Mouse (Mus musculus): ENCODE measurements around the gene Dtl. TPM values are rescaled to one million over a fixed set of nuclear protein-coding genes. Genes with fewer than 3 reads are reported as not detected.

The Dtl gene
- polyA plus RNA-seq, 1 experiment from 2014 or later, result 61.5 TPM

- no peak overlapping the region for H3K4me3 ChIP-seq (ENCODE audit: low read depth, low read length)
- 82% methylated on average over 16 of the region's 16 CpGs for WGBS
- H3K9me3 ChIP-seq (ENCODE audit: control insufficient read depth, low read depth, low read length), result no peaks in the 10 kb centered on the region
- no peak overlapping the region for H3K4me2 ChIP-seq (replicated peaks; ENCODE audit: low read depth, low read length)
- no peak for ATAC-seq (ENCODE audit: insufficient number of reproducible peaks, insufficient read depth, low FRiP score, low read depth)
- no peak overlapping the region for H3K9ac ChIP-seq (replicated peaks; ENCODE audit: low read depth, low read length)
- no peaks in the 10 kb centered on the region for H3K4me1 ChIP-seq (ENCODE audit: control insufficient read depth, insufficient read depth, low read length)
- peaks cover 90% of the 10 kb centered on the region for H3K36me3 ChIP-seq (ENCODE audit: control insufficient read depth, insufficient read depth, low read length)
- H3K27ac ChIP-seq (ENCODE audit: low read length), result no peak overlapping the region
- H3K27me3 ChIP-seq (ENCODE audit: control insufficient read depth, insufficient read depth, low read length), result no peaks in the 10 kb centered on the region
Observed at GRCm38 (mm10) chr1:191612877-191613276, 37.5 kb upstream of the Dtl start.

- 93% methylated on average over 9 of the region's 9 CpGs for WGBS
- no peak overlapping the region for H3K9ac ChIP-seq (replicated peaks; ENCODE audit: low read depth, low read length)
- H3K4me2 ChIP-seq (replicated peaks; ENCODE audit: low read depth, low read length), result no peak overlapping the region
Observed at GRCm38 (mm10) chr1:191611686-191612085, 36.3 kb upstream of the Dtl start.

GRCm38 (mm10) chr1:191610357-191610756 is 35.0 kb upstream of the Dtl start:
- no peaks in the 10 kb centered on the region for H3K27me3 ChIP-seq (ENCODE audit: control insufficient read depth, insufficient read depth, low read length)
- no peaks in the 10 kb centered on the region for H3K9me3 ChIP-seq (ENCODE audit: control insufficient read depth, low read depth, low read length)
- H3K4me1 ChIP-seq (ENCODE audit: control insufficient read depth, insufficient read depth, low read length), result no peaks in the 10 kb centered on the region
- H3K36me3 ChIP-seq (ENCODE audit: control insufficient read depth, insufficient read depth, low read length), result peaks cover 90% of the 10 kb centered on the region
- no peak overlapping the region for H3K4me2 ChIP-seq (replicated peaks; ENCODE audit: low read depth, low read length)
- no peak overlapping the region for H3K4me3 ChIP-seq (ENCODE audit: low read depth, low read length)
- no peak for ATAC-seq (ENCODE audit: insufficient number of reproducible peaks, insufficient read depth, low FRiP score, low read depth)
- WGBS, result 94% methylated on average over 7 of the region's 7 CpGs
- H3K9ac ChIP-seq (replicated peaks; ENCODE audit: low read depth, low read length), result no peak overlapping the region
- H3K27ac ChIP-seq (ENCODE audit: low read length), result no peak overlapping the region

More at GRCm38 (mm10) chr1:191611686-191612085, 36.3 kb upstream of the Dtl start:
- Histone ChIP-seq H3K4me3 (ENCODE audit: low read depth, low read length) (no peak overlapping the region), H3K9me3 (ENCODE audit: control insufficient read depth, low read depth, low read length) (no peaks in the 10 kb centered on the region), H3K27ac (ENCODE audit: low read length) (no peak overlapping the region), H3K36me3 (ENCODE audit: control insufficient read depth, insufficient read depth, low read length) (peaks cover 91% of the 10 kb centered on the region), H3K4me1 (ENCODE audit: control insufficient read depth, insufficient read depth, low read length) (no peaks in the 10 kb centered on the region), H3K27me3 (ENCODE audit: control insufficient read depth, insufficient read depth, low read length) (no peaks in the 10 kb centered on the region)
- ATAC-seq (ENCODE audit: insufficient number of reproducible peaks, insufficient read depth, low FRiP score, low read depth), result no peak

GRCm38 (mm10) chr1:191609578-191609977 is 34.2 kb upstream of the Dtl start:
- Histone ChIP-seq H3K4me1 (ENCODE audit: control insufficient read depth, insufficient read depth, low read length) (no peaks in the 10 kb centered on the region), H3K27me3 (ENCODE audit: control insufficient read depth, insufficient read depth, low read length) (no peaks in the 10 kb centered on the region), H3K27ac (ENCODE audit: low read length) (no peak overlapping the region), H3K36me3 (ENCODE audit: control insufficient read depth, insufficient read depth, low read length) (peaks cover 89% of the 10 kb centered on the region), H3K9me3 (ENCODE audit: control insufficient read depth, low read depth, low read length) (no peaks in the 10 kb centered on the region), H3K4me3 (ENCODE audit: low read depth, low read length) (no peak overlapping the region), H3K9ac (replicated peaks; ENCODE audit: low read depth, low read length) (no peak overlapping the region), H3K4me2 (replicated peaks; ENCODE audit: low read depth, low read length) (no peak overlapping the region)
- 80% methylated on average over 1 of the region's 1 CpGs for WGBS
- ATAC-seq (ENCODE audit: insufficient number of reproducible peaks, insufficient read depth, low FRiP score, low read depth), result no peak

- Histone ChIP-seq H3K4me3 (ENCODE audit: low read depth, low read length) (no peak overlapping the region), H3K36me3 (ENCODE audit: control insufficient read depth, insufficient read depth, low read length) (peaks cover 88% of the 10 kb centered on the region)
- WGBS, result 93% methylated on average over 6 of the region's 6 CpGs
Observed at GRCm38 (mm10) chr1:191609051-191609450, 33.7 kb upstream of the Dtl start.

GRCm38 (mm10) chr1:191604690-191605089 is 29.3 kb upstream of the Dtl start:
- Histone ChIP-seq H3K4me1 (ENCODE audit: control insufficient read depth, insufficient read depth, low read length) (no peaks in the 10 kb centered on the region), H3K4me3 (ENCODE audit: low read depth, low read length) (no peak overlapping the region), H3K9me3 (ENCODE audit: control insufficient read depth, low read depth, low read length) (no peaks in the 10 kb centered on the region), H3K4me2 (replicated peaks; ENCODE audit: low read depth, low read length) (no peak overlapping the region), H3K27ac (ENCODE audit: low read length) (no peak overlapping the region), H3K9ac (replicated peaks; ENCODE audit: low read depth, low read length) (no peak overlapping the region), H3K36me3 (ENCODE audit: control insufficient read depth, insufficient read depth, low read length) (peaks cover 65% of the 10 kb centered on the region), H3K27me3 (ENCODE audit: control insufficient read depth, insufficient read depth, low read length) (no peaks in the 10 kb centered on the region)
- 76% methylated on average over 3 of the region's 3 CpGs for WGBS
- ATAC-seq (ENCODE audit: insufficient number of reproducible peaks, insufficient read depth, low FRiP score, low read depth), result no peak

More at GRCm38 (mm10) chr1:191609051-191609450, 33.7 kb upstream of the Dtl start:
- Histone ChIP-seq H3K4me2 (replicated peaks; ENCODE audit: low read depth, low read length) (no peak overlapping the region), H3K4me1 (ENCODE audit: control insufficient read depth, insufficient read depth, low read length) (no peaks in the 10 kb centered on the region), H3K27me3 (ENCODE audit: control insufficient read depth, insufficient read depth, low read length) (no peaks in the 10 kb centered on the region), H3K9me3 (ENCODE audit: control insufficient read depth, low read depth, low read length) (no peaks in the 10 kb centered on the region), H3K27ac (ENCODE audit: low read length) (no peak overlapping the region), H3K9ac (replicated peaks; ENCODE audit: low read depth, low read length) (no peak overlapping the region)
- no peak for ATAC-seq (ENCODE audit: insufficient number of reproducible peaks, insufficient read depth, low FRiP score, low read depth)

- Histone ChIP-seq H3K36me3 (ENCODE audit: control insufficient read depth, insufficient read depth, low read length) (peaks cover 53% of the 10 kb centered on the region), H3K27ac (ENCODE audit: low read length) (no peak overlapping the region), H3K4me2 (replicated peaks; ENCODE audit: low read depth, low read length) (no peak overlapping the region), H3K4me1 (ENCODE audit: control insufficient read depth, insufficient read depth, low read length) (no peaks in the 10 kb centered on the region), H3K27me3 (ENCODE audit: control insufficient read depth, insufficient read depth, low read length) (no peaks in the 10 kb centered on the region), H3K9me3 (ENCODE audit: control insufficient read depth, low read depth, low read length) (no peaks in the 10 kb centered on the region), H3K4me3 (ENCODE audit: low read depth, low read length) (no peak overlapping the region), H3K9ac (replicated peaks; ENCODE audit: low read depth, low read length) (no peak overlapping the region)
- no peak for ATAC-seq (ENCODE audit: insufficient number of reproducible peaks, insufficient read depth, low FRiP score, low read depth)
- WGBS, result 78% methylated on average over 5 of the region's 5 CpGs
Observed at GRCm38 (mm10) chr1:191599210-191599609, 23.9 kb upstream of the Dtl start.

- no peak overlapping the region for H3K4me2 ChIP-seq (replicated peaks; ENCODE audit: low read depth, low read length)
Observed at GRCm38 (mm10) chr1:191596076-191596475, 20.7 kb upstream of the Dtl start.

GRCm38 (mm10) chr1:191592016-191592720 is 16.8 kb upstream of the Dtl start:
- WGBS, result 90% methylated on average over 12 of the region's 12 CpGs
- no peak for ATAC-seq (ENCODE audit: insufficient number of reproducible peaks, insufficient read depth, low FRiP score, low read depth)

More at GRCm38 (mm10) chr1:191596076-191596475, 20.7 kb upstream of the Dtl start:
- peaks cover 54% of the 10 kb centered on the region for H3K36me3 ChIP-seq (ENCODE audit: control insufficient read depth, insufficient read depth, low read length)
- ATAC-seq (ENCODE audit: insufficient number of reproducible peaks, insufficient read depth, low FRiP score, low read depth), result no peak
- WGBS, result 92% methylated on average over 8 of the region's 8 CpGs
- no peaks in the 10 kb centered on the region for H3K9me3 ChIP-seq (ENCODE audit: control insufficient read depth, low read depth, low read length)
- H3K4me1 ChIP-seq (ENCODE audit: control insufficient read depth, insufficient read depth, low read length), result no peaks in the 10 kb centered on the region
- H3K27me3 ChIP-seq (ENCODE audit: control insufficient read depth, insufficient read depth, low read length), result no peaks in the 10 kb centered on the region
- H3K9ac ChIP-seq (replicated peaks; ENCODE audit: low read depth, low read length), result no peak overlapping the region
- no peak overlapping the region for H3K27ac ChIP-seq (ENCODE audit: low read length)
- H3K4me3 ChIP-seq (ENCODE audit: low read depth, low read length), result no peak overlapping the region

More at GRCm38 (mm10) chr1:191592016-191592720, 16.8 kb upstream of the Dtl start:
- peaks cover 65% of the 10 kb centered on the region for H3K36me3 ChIP-seq (ENCODE audit: control insufficient read depth, insufficient read depth, low read length)
- no peaks in the 10 kb centered on the region for H3K27me3 ChIP-seq (ENCODE audit: control insufficient read depth, insufficient read depth, low read length)
- no peak overlapping the region for H3K27ac ChIP-seq (ENCODE audit: low read length)
- H3K4me1 ChIP-seq (ENCODE audit: control insufficient read depth, insufficient read depth, low read length), result no peaks in the 10 kb centered on the region
- H3K9me3 ChIP-seq (ENCODE audit: control insufficient read depth, low read depth, low read length), result no peaks in the 10 kb centered on the region
- no peak overlapping the region for H3K4me3 ChIP-seq (ENCODE audit: low read depth, low read length)
- no peak overlapping the region for H3K4me2 ChIP-seq (replicated peaks; ENCODE audit: low read depth, low read length)
- H3K9ac ChIP-seq (replicated peaks; ENCODE audit: low read depth, low read length), result no peak overlapping the region

All from stomach, embryonic 14.5 days (tissue).